8 mouse cellular contexts compared by ENCODE assay signal in the genomic region with DNA sequence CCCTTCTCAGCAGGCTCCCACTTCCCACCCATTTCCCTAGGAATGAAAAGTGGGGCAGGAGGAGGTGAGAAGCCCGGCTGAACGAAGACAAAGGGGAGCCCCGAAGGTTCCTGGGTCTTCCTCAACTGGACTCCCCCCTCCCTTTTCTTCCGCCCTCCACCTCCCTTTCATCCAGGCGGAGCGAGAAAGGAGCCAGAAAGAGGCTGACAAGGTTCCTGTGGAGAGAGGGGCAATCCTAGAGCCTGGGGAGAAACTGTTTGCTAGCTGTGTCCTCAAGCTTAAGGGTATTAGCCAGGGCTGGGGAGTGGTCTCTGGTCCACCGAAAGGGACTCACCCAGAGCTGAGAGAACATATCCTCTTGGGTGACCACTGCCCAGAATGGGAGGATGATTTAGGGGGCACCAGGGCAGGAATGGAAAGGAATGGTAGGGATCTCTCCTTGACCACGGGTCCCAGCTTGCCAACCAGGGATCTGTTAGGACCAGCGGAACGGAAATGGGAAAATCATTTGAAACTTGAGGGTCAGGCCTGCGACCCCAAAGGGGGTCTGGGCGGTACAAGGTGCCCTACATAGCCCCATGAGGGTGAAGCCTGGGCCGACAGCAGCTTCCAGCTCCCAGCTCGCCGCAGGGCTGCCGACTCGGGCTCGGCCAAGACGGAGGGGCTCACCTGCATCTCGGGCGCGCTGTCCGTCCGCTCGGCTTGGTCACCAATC.
A peak's percentile ranks its signal among the peaks of the same experiment; 100 is the strongest.
DNase-seq lines count a peak whose midpoint lies in the region; ATAC-seq lines count a peak whose summit lies in the region.

No protein-coding gene starts in this region.

- peak overlapping the region; percentile 99 for H3K4me2 ChIP-seq in kidney, embryonic 16.5 days (replicated peaks; ENCODE audit: low read depth, low read length)
- H3K4me2 ChIP-seq in embryonic facial prominence, embryonic 15.5 days (replicated peaks) = peak overlapping the region; percentile 99
- peak overlapping the region; percentile 74 for H3K4me2 ChIP-seq in intestine, embryonic 14.5 days (ENCODE audit: low read length)

- H3K27ac ChIP-seq in kidney, embryonic 16.5 days (ENCODE audit: low read length) = no peak overlapping the region
- H3K27ac ChIP-seq in embryonic facial prominence, embryonic 15.5 days (replicated peaks) = no peak overlapping the region
- no peak overlapping the region for H3K27ac ChIP-seq in intestine, embryonic 14.5 days (ENCODE audit: low read depth)

- no peaks in the 10 kb centered on the region for H3K9me3 ChIP-seq in kidney, embryonic 16.5 days (ENCODE audit: low read length)
- H3K9me3 ChIP-seq in embryonic facial prominence, embryonic 15.5 days (replicated peaks) = no peaks in the 10 kb centered on the region
- no peaks in the 10 kb centered on the region for H3K9me3 ChIP-seq in intestine, embryonic 14.5 days (ENCODE audit: control insufficient read depth, low read length)

- H3K4me3 ChIP-seq in kidney, embryonic 16.5 days (ENCODE audit: low read length) = peak overlapping the region; percentile 66
- peak overlapping the region; percentile 67 for H3K4me3 ChIP-seq in embryonic facial prominence, embryonic 15.5 days (replicated peaks)
- H3K4me3 ChIP-seq in intestine, embryonic 14.5 days (ENCODE audit: low read depth, low read length) = peak overlapping the region; percentile 42

- no peak for DNase-seq in kidney, postnatal 4 days
- DNase-seq in intestine, embryonic 14.5 days (ENCODE audit: low spot score) = peak; percentile 63
- DNase-seq in neural tube, embryonic 10.5 days (ENCODE audit: extremely low spot score, low spot score) = peak; percentile 55
- no peak for DNase-seq in layer of hippocampus, adult 9-10 months (ENCODE audit: low spot score)
- DNase-seq in gastrocnemius, postnatal 25 days = no peak

- H3K9ac ChIP-seq in kidney, embryonic 16.5 days (replicated peaks; ENCODE audit: low read length) = peak overlapping the region; percentile 74
- peak overlapping the region; percentile 58 for H3K9ac ChIP-seq in embryonic facial prominence, embryonic 15.5 days
- peak overlapping the region; percentile 58 for H3K9ac ChIP-seq in intestine, embryonic 14.5 days (ENCODE audit: low read length)

- H3K27me3 ChIP-seq in kidney, embryonic 16.5 days (ENCODE audit: insufficient read depth, low read length) = peaks cover 40% of the 10 kb centered on the region
- peaks cover 51% of the 10 kb centered on the region for H3K27me3 ChIP-seq in embryonic facial prominence, embryonic 15.5 days
- peaks cover 43% of the 10 kb centered on the region for H3K27me3 ChIP-seq in intestine, embryonic 14.5 days (replicated peaks; ENCODE audit: control insufficient read depth, insufficient read depth, low read length)

- H3K4me1 ChIP-seq in kidney, embryonic 16.5 days (ENCODE audit: insufficient read depth, low read length) = peaks cover 17% of the 10 kb centered on the region
- peaks cover 45% of the 10 kb centered on the region for H3K4me1 ChIP-seq in embryonic facial prominence, embryonic 15.5 days
- H3K4me1 ChIP-seq in intestine, embryonic 14.5 days (replicated peaks; ENCODE audit: control insufficient read depth, insufficient read depth, low read length) = peaks cover 8% of the 10 kb centered on the region

- no peaks in the 10 kb centered on the region for H3K36me3 ChIP-seq in kidney, embryonic 16.5 days (ENCODE audit: insufficient read depth, low read length)
- no peaks in the 10 kb centered on the region for H3K36me3 ChIP-seq in embryonic facial prominence, embryonic 15.5 days
- no peaks in the 10 kb centered on the region for H3K36me3 ChIP-seq in intestine, embryonic 14.5 days (ENCODE audit: control insufficient read depth, insufficient read depth, low read length)

- no peak; the same call in 1 of the 2 replicates for ATAC-seq in kidney, embryonic 16.5 days (ENCODE audit: low FRiP score, low TSS enrichment)
- no peak for ATAC-seq in embryonic facial prominence, embryonic 15.5 days (ENCODE audit: insufficient number of reproducible peaks, low FRiP score, low TSS enrichment, low read depth)
- ATAC-seq in intestine, embryonic 14.5 days (replicated peaks; ENCODE audit: low FRiP score, low TSS enrichment, low read depth) = no peak
- ATAC-seq in inflammation-experienced regulatory T-cells, adult 6 months = no peak

- WGBS in kidney, embryonic 16.5 days = under 1% methylated on average over 25 of the region's 25 CpGs
- WGBS in embryonic facial prominence, embryonic 15.5 days = 1% methylated on average over 25 of the region's 25 CpGs
- 2% methylated on average over 20 of the region's 25 CpGs for WGBS in intestine, embryonic 14.5 days

Comparison
In these comparisons a context has a peak if more than half of its experiments do, and no peak if none do; other contexts are left out.
1. DNase-seq: peak in intestine, embryonic 14.5 days (single experiment) and neural tube, embryonic 10.5 days (single experiment); none in kidney, postnatal 4 days (0 of 2), layer of hippocampus, adult 9-10 months (single experiment) and gastrocnemius, postnatal 25 days (single experiment).
2. Peak in every context shown above with its lines, with median percentiles within 50 percentile points of each other: H3K4me2 ChIP-seq, H3K4me3 ChIP-seq and H3K9ac ChIP-seq.